Mouse (Mus musculus): ENCODE measurements around the gene Nuak1. TPM values are rescaled to one million over a fixed set of nuclear protein-coding genes. Genes with fewer than 3 reads are reported as not detected.

The Nuak1 gene
- polyA plus RNA-seq, 1 experiment from 2014 or later: 5.5 TPM

DNA sequence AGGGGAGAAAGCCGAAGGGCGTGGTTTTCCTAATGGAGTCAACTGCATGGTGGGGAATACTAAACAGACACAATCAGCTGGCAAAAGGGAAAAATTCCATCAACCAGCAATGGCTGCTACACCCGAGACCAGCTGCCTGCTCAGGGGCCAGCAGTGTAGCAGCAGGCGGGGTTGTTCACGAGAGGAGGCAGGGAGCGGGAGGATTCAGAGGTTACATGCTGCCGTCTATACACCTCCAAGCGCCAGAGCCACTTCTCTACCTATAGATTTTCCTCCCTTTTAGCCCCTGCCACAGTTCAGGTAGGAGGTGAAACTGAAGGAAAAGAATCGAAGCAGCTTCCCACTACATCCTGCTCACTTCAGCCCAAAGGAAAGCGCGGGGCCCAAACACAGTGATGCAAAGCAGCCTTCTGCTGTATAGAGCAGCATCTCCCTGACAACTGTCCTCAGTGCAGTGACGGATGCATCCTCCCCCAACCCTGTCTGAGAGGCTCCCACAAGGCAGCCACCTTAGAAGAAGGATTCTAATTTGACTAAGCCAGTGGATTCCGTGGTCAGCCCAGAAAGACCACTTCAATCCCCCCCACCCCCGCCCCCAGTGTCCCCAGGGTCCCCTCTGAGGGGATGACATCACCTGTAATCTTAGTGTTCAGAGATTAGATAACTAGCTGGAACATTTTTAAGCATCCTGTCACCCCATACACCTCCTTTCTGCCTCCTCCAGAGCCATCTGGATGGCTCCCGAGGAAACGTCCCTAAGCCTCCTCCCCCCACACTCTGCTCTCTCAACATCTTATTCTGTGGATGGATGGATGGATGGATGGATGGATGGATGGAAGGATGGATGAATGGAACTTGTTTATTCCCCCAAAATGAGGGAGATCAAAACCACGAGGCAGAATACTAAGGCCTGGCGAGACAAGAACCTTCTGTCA, 68.0 kb downstream of the Nuak1 start:
- no peak overlapping the region for H3K4me3 ChIP-seq (ENCODE audit: low read depth, low read length)
- peaks cover 11% of the 10 kb centered on the region for H3K4me1 ChIP-seq (ENCODE audit: control insufficient read depth, insufficient read depth, low read length)
- ATAC-seq: peak; percentile 81
- H3K4me2 ChIP-seq (ENCODE audit: low read length): peak overlapping the region; percentile 18; the same call in 1 of the 2 replicates
- H3K9ac ChIP-seq (ENCODE audit: low read depth, low read length): peak overlapping the region; percentile 54; the same call in 1 of the 2 replicates
- H3K36me3 ChIP-seq (ENCODE audit: control insufficient read depth, insufficient read depth, low read length): peaks cover 11% of the 10 kb centered on the region; the same call in 1 of the 2 replicates
- H3K27me3 ChIP-seq (ENCODE audit: control insufficient read depth, insufficient read depth, low read depth, low read length): no peaks in the 10 kb centered on the region
- H3K27ac ChIP-seq (ENCODE audit: low read length): peak overlapping the region; percentile 13
- 20% methylated on average over 18 of the region's 18 CpGs for WGBS
- no peaks in the 10 kb centered on the region for H3K9me3 ChIP-seq (replicated peaks; ENCODE audit: control insufficient read depth, low read length, poor library complexity, severe bottlenecking)

DNA sequence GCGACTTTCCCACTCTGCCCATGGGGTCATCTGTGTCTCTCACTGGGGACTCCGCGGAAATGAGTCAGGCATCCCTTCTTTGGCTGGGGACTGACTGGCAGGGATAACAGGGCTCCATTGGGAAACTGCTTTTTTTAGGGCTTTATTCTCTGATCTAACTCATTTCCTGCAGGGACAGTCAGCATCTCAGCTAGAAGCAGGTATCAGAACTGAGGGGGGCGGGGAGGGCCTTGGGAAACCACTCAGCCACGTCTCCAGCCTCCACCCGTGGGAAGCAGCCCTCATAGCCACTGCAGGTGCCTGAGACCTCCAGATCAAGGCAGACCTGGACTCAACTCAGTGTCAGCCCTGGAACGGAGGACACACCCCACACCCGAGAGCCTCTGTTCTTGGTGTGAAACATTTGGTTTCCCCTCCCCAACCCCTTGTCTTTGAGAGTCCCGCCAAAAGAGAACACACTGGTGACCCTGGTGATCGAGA, 68.7 kb downstream of the Nuak1 start:
- H3K4me1 ChIP-seq (ENCODE audit: control insufficient read depth, insufficient read depth, low read length): peaks cover 11% of the 10 kb centered on the region
- H3K4me2 ChIP-seq (ENCODE audit: low read length): peak overlapping the region; percentile 18; the same call in 1 of the 2 replicates
- peak overlapping the region; percentile 13; the same call in 1 of the 2 replicates for H3K27ac ChIP-seq (ENCODE audit: low read length)
- H3K9me3 ChIP-seq (replicated peaks; ENCODE audit: control insufficient read depth, low read length, poor library complexity, severe bottlenecking): no peaks in the 10 kb centered on the region
- WGBS: 26% methylated on average over 10 of the region's 10 CpGs
- H3K36me3 ChIP-seq (ENCODE audit: control insufficient read depth, insufficient read depth, low read length): peaks cover 11% of the 10 kb centered on the region; the same call in 1 of the 2 replicates
- no peak overlapping the region for H3K9ac ChIP-seq (ENCODE audit: low read depth, low read length)
- no peak overlapping the region for H3K4me3 ChIP-seq (ENCODE audit: low read depth, low read length)
- H3K27me3 ChIP-seq (ENCODE audit: control insufficient read depth, insufficient read depth, low read depth, low read length): no peaks in the 10 kb centered on the region
- peak; percentile 49 for ATAC-seq

DNA sequence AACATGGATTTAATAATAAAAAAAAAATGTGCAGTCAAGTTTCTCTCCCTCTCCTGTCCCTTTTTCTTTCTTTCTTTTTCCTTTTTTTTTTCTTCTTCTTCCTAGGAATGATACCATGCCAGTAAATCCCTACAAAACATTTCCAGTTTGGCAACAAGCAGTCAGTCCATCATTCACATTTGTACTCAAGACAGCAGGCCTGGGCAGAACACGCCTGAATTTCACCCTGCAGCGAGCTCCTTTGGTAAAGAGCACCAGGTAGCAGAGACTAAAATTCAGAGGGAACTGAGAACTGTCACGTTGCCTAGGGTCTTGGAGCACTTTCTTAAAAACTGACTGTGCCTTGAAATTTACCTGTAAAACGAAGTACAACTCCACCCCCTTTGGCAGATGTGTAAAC, 69.2 kb downstream of the Nuak1 start:
- no peak for ATAC-seq
- Histone ChIP-seq H3K4me1 (ENCODE audit: control insufficient read depth, insufficient read depth, low read length) (peaks cover 11% of the 10 kb centered on the region), H3K27ac (ENCODE audit: low read length) (no peak overlapping the region), H3K9me3 (replicated peaks; ENCODE audit: control insufficient read depth, low read length, poor library complexity, severe bottlenecking) (no peaks in the 10 kb centered on the region), H3K27me3 (ENCODE audit: control insufficient read depth, insufficient read depth, low read depth, low read length) (no peaks in the 10 kb centered on the region), H3K36me3 (ENCODE audit: control insufficient read depth, insufficient read depth, low read length) (peaks cover 11% of the 10 kb centered on the region; the same call in 1 of the 2 replicates), H3K9ac (ENCODE audit: low read depth, low read length) (no peak overlapping the region), H3K4me2 (ENCODE audit: low read length) (no peak overlapping the region), H3K4me3 (ENCODE audit: low read depth, low read length) (no peak overlapping the region)
- 60% methylated on average over 4 of the region's 4 CpGs for WGBS

DNA sequence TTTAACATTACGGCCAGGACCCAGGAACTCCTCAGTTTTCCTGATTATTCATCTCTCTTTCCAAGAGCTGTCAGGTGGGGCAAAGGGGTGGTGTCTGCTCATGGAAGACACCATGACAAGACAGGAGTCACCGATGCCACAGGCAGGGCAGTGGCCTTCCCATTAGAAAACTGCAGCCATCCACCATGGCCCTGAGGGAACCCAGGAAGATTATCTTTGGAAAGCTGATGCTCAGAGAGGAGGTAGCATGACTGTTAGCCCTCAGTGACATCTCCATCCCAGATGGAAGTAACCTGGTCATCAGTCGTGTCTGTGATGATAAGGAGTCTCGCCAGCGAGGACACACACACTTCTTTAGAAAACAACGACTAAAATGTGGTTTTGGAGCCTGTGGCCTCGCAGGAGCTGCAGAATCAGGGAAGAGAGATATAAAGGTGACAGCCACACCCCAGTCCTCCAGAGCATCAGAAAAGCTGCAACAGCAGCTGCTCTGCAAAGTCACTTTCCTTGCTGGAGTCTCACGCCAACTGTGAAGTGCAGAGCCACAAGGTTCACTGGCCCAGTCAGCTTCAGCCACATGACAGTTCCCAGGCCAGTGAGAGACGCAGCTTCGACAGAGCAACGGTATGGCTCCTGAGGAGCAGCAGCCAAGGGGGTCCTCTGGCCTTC, 70.6 kb downstream of the Nuak1 start:
- H3K4me1 ChIP-seq (ENCODE audit: control insufficient read depth, insufficient read depth, low read length): peaks cover 11% of the 10 kb centered on the region
- no peaks in the 10 kb centered on the region for H3K9me3 ChIP-seq (replicated peaks; ENCODE audit: control insufficient read depth, low read length, poor library complexity, severe bottlenecking)
- no peak overlapping the region for H3K4me2 ChIP-seq (ENCODE audit: low read length)
- no peak overlapping the region for H3K4me3 ChIP-seq (ENCODE audit: low read depth, low read length)
- H3K27me3 ChIP-seq (ENCODE audit: control insufficient read depth, insufficient read depth, low read depth, low read length): no peaks in the 10 kb centered on the region
- H3K9ac ChIP-seq (ENCODE audit: low read depth, low read length): no peak overlapping the region
- no peak for ATAC-seq
- H3K36me3 ChIP-seq (ENCODE audit: control insufficient read depth, insufficient read depth, low read length): peaks cover 9% of the 10 kb centered on the region; the same call in 1 of the 2 replicates
- no peak overlapping the region for H3K27ac ChIP-seq (ENCODE audit: low read length)
- WGBS: 93% methylated on average over 11 of the region's 11 CpGs

DNA sequence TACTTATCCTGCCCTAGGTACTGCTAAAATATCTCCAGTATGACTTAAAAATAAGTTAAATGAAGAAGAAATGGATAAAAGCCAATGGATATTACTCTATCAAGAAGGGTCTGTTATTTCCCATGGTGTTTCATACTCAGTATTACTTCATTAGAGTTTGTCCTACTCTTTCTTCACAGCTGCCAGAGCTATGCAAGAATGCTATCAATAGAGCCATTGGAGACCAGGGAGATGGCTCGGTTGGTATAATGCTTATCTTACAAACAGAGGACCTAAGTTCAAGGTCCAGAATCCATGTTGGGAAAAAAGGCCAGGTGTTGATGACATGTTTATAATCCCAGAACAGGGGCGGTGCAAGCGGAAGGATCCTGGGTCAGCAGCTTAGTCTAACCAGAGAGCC, 72.2 kb downstream of the Nuak1 start:
- Histone ChIP-seq H3K9ac (ENCODE audit: low read depth, low read length) (no peak overlapping the region), H3K4me3 (ENCODE audit: low read depth, low read length) (no peak overlapping the region), H3K36me3 (ENCODE audit: control insufficient read depth, insufficient read depth, low read length) (no peaks in the 10 kb centered on the region), H3K4me1 (ENCODE audit: control insufficient read depth, insufficient read depth, low read length) (peaks cover 11% of the 10 kb centered on the region), H3K27me3 (ENCODE audit: control insufficient read depth, insufficient read depth, low read depth, low read length) (no peaks in the 10 kb centered on the region), H3K9me3 (replicated peaks; ENCODE audit: control insufficient read depth, low read length, poor library complexity, severe bottlenecking) (0 out of 2 replicates have a peak, but pooled peaks cover 2% of the 10 kb centered on the region), H3K27ac (ENCODE audit: low read length) (no peak overlapping the region), H3K4me2 (ENCODE audit: low read length) (no peak overlapping the region)
- 91% methylated on average over 3 of the region's 3 CpGs for WGBS
- no peak for ATAC-seq

DNA sequence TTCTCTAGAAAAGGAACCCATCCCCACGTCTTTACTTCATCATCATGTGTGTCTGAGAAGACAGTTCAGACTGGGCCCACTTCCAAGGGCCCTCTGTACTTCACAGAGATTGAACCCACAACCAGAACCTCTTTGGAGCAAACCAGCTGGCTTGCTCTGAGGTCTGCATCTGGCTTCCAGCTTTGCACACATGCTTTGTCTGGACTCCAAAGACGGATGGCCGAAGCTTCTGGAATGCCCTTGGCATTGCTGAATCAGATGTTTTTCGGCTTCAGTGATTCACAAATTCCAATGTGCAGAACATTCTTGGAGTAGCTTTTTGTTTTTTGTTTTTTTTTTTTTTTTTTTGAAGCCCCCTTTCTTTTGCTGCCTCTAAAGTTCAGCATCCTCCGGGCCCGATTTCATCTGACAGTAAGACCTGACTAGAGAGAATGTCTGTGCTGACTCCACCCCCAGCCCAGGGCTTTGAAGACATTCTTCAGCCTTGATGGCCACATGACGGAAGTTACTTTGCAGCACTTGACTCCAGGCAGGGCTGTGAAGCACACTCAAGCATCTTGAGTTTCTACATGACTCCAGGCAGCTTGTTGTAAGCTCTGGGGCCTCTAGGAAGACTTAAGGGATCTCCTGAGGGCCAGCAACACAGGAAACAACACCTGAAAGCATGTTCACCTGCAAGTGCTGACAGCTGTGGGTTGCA, 75.1 kb downstream of the Nuak1 start:
- WGBS: 78% methylated on average over 7 of the region's 7 CpGs
- no peaks in the 10 kb centered on the region for H3K4me1 ChIP-seq (ENCODE audit: control insufficient read depth, insufficient read depth, low read length)
- no peak overlapping the region for H3K9ac ChIP-seq (ENCODE audit: low read depth, low read length)
- H3K27me3 ChIP-seq (ENCODE audit: control insufficient read depth, insufficient read depth, low read depth, low read length): no peaks in the 10 kb centered on the region
- no peak for ATAC-seq
- H3K4me3 ChIP-seq (ENCODE audit: low read depth, low read length): no peak overlapping the region
- H3K36me3 ChIP-seq (ENCODE audit: control insufficient read depth, insufficient read depth, low read length): no peaks in the 10 kb centered on the region
- H3K9me3 ChIP-seq (replicated peaks; ENCODE audit: control insufficient read depth, low read length, poor library complexity, severe bottlenecking): 0 out of 2 replicates have a peak, but pooled peaks cover 2% of the 10 kb centered on the region
- H3K27ac ChIP-seq (ENCODE audit: low read length): no peak overlapping the region
- no peak overlapping the region for H3K4me2 ChIP-seq (ENCODE audit: low read length)

DNA sequence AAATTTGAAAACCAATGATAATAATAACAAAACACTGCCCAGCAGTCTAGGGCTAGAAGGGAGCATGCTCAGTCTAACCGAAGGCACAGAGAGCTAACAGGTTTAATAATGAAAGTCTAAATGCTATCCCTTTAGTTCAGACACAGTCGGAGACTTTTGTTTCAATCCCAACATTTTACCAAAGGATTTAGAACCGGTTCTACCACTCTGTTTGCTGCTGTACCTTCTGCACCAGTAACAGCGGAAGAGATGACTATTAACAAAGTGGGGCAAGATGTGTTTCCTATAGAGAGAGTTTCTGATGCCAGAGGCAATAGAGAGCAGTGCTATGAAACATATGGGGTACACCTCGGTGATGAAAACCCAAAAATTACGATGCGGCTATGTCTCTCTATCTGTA, 76.6 kb downstream of the Nuak1 start:
- Histone ChIP-seq H3K4me2 (ENCODE audit: low read length) (no peak overlapping the region), H3K4me3 (ENCODE audit: low read depth, low read length) (no peak overlapping the region), H3K9ac (ENCODE audit: low read depth, low read length) (no peak overlapping the region), H3K27ac (ENCODE audit: low read length) (no peak overlapping the region), H3K4me1 (ENCODE audit: control insufficient read depth, insufficient read depth, low read length) (no peaks in the 10 kb centered on the region), H3K9me3 (replicated peaks; ENCODE audit: control insufficient read depth, low read length, poor library complexity, severe bottlenecking) (0 out of 2 replicates have a peak, but pooled peaks cover 2% of the 10 kb centered on the region), H3K36me3 (ENCODE audit: control insufficient read depth, insufficient read depth, low read length) (no peaks in the 10 kb centered on the region), H3K27me3 (ENCODE audit: control insufficient read depth, insufficient read depth, low read depth, low read length) (no peaks in the 10 kb centered on the region)
- no peak for ATAC-seq
- 89% methylated on average over 7 of the region's 7 CpGs for WGBS

DNA sequence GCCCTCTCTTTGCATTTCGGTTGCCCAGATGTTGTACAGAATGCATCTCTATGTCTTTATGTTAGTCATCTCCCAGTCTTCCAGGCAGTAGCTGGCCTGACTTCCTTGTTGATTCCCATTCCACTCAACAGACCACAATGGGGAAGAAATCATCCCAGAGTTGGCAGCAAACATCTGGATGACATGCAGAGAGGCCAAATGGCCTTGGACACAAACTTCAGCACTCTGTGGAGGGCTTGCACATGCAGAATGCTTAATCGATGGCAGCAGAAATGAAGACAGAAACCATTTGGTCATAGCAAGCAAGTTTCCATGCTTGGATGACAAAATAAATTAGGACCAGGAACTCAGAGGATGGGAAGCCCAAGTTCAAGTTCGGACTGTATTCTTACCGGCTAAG, 79.4 kb downstream of the Nuak1 start:
- Histone ChIP-seq H3K9ac (ENCODE audit: low read depth, low read length) (no peak overlapping the region), H3K4me1 (ENCODE audit: control insufficient read depth, insufficient read depth, low read length) (no peaks in the 10 kb centered on the region), H3K27ac (ENCODE audit: low read length) (no peak overlapping the region), H3K36me3 (ENCODE audit: control insufficient read depth, insufficient read depth, low read length) (no peaks in the 10 kb centered on the region), H3K4me2 (ENCODE audit: low read length) (no peak overlapping the region), H3K9me3 (replicated peaks; ENCODE audit: control insufficient read depth, low read length, poor library complexity, severe bottlenecking) (0 out of 2 replicates have a peak, but pooled peaks cover 2% of the 10 kb centered on the region), H3K27me3 (ENCODE audit: control insufficient read depth, insufficient read depth, low read depth, low read length) (no peaks in the 10 kb centered on the region), H3K4me3 (ENCODE audit: low read depth, low read length) (no peak overlapping the region)
- 93% methylated on average over 4 of the region's 4 CpGs for WGBS
- no peak for ATAC-seq
